Mouse (Mus musculus) brain, embryonic 14.5 days (tissue): ENCODE measurements around the gene Fam43b.

ENCODE experiments used
- CTCF ChIP-seq: fragments of 200-500 bp; IDR thresholded peaks from 2 replicates; pipeline ENCODE4 v1.5.1; 2012; ENCODE audit warnings: inconsistent platforms, mild to moderate bottlenecking, moderate library complexity, borderline replicate concordance; ENCODE audit not compliant: insufficient read depth, insufficient read length; ENCODE audit errors: extremely low read depth
- POLR2A ChIP-seq: fragments of 200-500 bp; IDR thresholded peaks from 2 replicates; pipeline ENCODE4 v1.6.1; 2012; ENCODE audit warnings: mild to moderate bottlenecking, inconsistent platforms, borderline replicate concordance; ENCODE audit not compliant: poor library complexity, insufficient read depth, insufficient read length, severe bottlenecking; ENCODE audit errors: extremely low read depth

- TF ChIP-seq POLR2A = no peak
- no peak for TF ChIP-seq CTCF
Observed at GRCm38 (mm10) chr4:138407479-138408194, 11.3 kb upstream of the Fam43b start.
